Mouse (Mus musculus): Measurements from ENCODE around the gene Hoxa4.

The Hoxa4 gene

GRCm38 (mm10) chr6:52216691-52217458 lies 25.3 kb upstream of the Hoxa4 start:
- peak in 1 of 2 experiments; percentile 73 for DNase-seq

- DNase-seq = peak; percentile 12 to 64
Measured at GRCm38 (mm10) chr6:52215771-52216535, 24.4 kb upstream of the Hoxa4 start.

- peak in 1 of 2 experiments; percentile 45 for DNase-seq
Measured at GRCm38 (mm10) chr6:52215070-52215469, 23.5 kb upstream of the Hoxa4 start.

GRCm38 (mm10) chr6:52214271-52214670 lies 22.7 kb upstream of the Hoxa4 start:
- peak in 1 of 2 experiments; percentile 49 for DNase-seq

- peak; percentile 85 to 88 for DNase-seq
Measured at GRCm38 (mm10) chr6:52213119-52213986, 21.8 kb upstream of the Hoxa4 start, which contains the start of the genes Hoxa3 and Gm28308. Gene Hoxa3, minus strand, starts transcription at chr6:52213336. Gene Gm28308, minus strand, starts transcription at chr6:52213339.

- DNase-seq = peak; percentile 80 to 82
Measured at GRCm38 (mm10) chr6:52212556-52213118, 21.1 kb upstream of the Hoxa4 start.

- peak in 1 of 2 experiments; percentile 55 for DNase-seq
Measured at GRCm38 (mm10) chr6:52211961-52212360, 20.4 kb upstream of the Hoxa4 start.

- DNase-seq = peak; percentile 88 to 94
Measured at GRCm38 (mm10) chr6:52211170-52211935, 19.8 kb upstream of the Hoxa4 start.

GRCm38 (mm10) chr6:52209685-52210046 lies 18.1 kb upstream of the Hoxa4 start:
- DNase-seq = peak in 1 of 2 experiments; percentile 41

GRCm38 (mm10) chr6:52208868-52209684 lies 17.5 kb upstream of the Hoxa4 start:
- DNase-seq = peak in 1 of 2 experiments; percentile 10

GRCm38 (mm10) chr6:52208072-52208867 lies 16.7 kb upstream of the Hoxa4 start, which contains the start of gene Hoxa6:
Gene Hoxa6, minus strand, starts transcription at chr6:52208722.
- peak in 1 of 2 experiments; percentile 90 for DNase-seq

- no peak for DNase-seq
Measured at GRCm38 (mm10) chr6:52207684-52207976, 16.1 kb upstream of the Hoxa4 start.

- DNase-seq = peak in 1 of 2 experiments; percentile 10
Measured at GRCm38 (mm10) chr6:52206882-52207683, 15.5 kb upstream of the Hoxa4 start.

- DNase-seq = peak in 1 of 2 experiments; percentile 21
Measured at GRCm38 (mm10) chr6:52205638-52206621, 14.4 kb upstream of the Hoxa4 start.

GRCm38 (mm10) chr6:52205221-52205620 lies 13.7 kb upstream of the Hoxa4 start:
- DNase-seq = peak in 1 of 2 experiments; percentile 12

GRCm38 (mm10) chr6:52204050-52204752 lies 12.6 kb upstream of the Hoxa4 start, which contains the start of gene Hoxa5:
Gene Hoxa5, minus strand, starts transcription at chr6:52204587.
- DNase-seq = peak; percentile 94 to 95
